Mouse (Mus musculus): Measurements from ENCODE around the gene Tomm6.

The Tomm6 gene

DNA sequence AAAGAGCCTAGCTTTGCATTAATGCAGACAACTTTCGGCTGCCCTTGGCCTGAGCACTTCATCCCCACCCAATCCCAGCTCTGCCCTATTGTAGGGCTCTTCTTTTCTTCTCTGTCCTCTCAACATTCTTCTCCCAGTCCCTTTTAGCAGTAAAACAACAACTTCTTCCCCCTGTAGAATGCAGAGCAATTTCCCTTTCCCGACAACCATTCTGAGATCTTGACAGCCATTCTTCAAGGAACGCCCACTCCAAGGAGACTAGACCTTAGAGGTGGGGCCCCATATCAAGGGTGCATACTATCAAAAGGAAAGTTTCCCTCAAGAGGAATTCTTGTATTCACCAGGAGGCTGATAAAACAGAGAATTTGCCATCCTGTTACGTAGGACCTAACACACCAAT is 39.2 kb downstream of the Tomm6 start:
- no peak for DNase-seq

DNA sequence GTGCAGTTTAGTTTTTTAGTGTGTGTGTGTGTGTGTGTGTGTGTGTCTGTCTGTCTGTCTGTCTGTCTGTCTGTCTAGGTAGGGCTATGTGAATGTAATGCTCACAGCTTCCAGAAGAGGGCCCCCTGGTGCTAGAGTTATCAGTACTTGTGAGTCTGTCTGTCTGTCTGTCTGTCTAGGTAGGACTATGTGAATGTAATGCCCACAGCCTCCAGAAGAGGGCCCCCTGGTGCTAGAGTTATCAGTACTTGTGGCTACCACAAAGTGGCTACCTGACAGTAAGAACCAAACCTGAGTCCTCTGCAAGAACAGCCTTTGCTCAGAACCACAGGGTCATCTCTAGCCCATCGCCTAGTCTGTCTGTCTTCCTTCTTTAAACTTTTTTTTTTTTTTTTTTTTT is 41.5 kb downstream of the Tomm6 start:
- peak; percentile 47 for DNase-seq

GRCm38 (mm10) chr17:47642992-47643391 is 45.2 kb downstream of the Tomm6 start:
- DNase-seq: no peak

Data from thymus, postnatal 4 days (tissue).